Mouse (Mus musculus) hindbrain, embryonic 12.5 days (tissue): ENCODE data around the gene Gm2026. TPM values are rescaled to one million over a fixed set of nuclear protein-coding genes. Genes with fewer than 3 reads are reported as not detected.
"Not testable (repeated sequence)": the region's sequence is repeated elsewhere in the genome, so short reads cannot be mapped to it uniquely, and the experiment has no call there.

ENCODE experiments used
- ATAC-seq: fragments of 200-750 bp; cut with Nextera tagmentation; 2 replicates; pipeline ENCODE4 v1.8.0; 2017; ENCODE audit warnings: moderate TSS enrichment; ENCODE audit not compliant: low FRiP score
- H3K27ac ChIP-seq: fragments of 300-500 bp; sonication (generic); 2 replicates; pipeline ENCODE4 v1.5.1; 2016; ENCODE audit warnings: mild to moderate bottlenecking
- H3K27me3 ChIP-seq: fragments of 300-500 bp; sonication (generic); 2 replicates; pipeline ENCODE4 v1.6.1; 2016; ENCODE audit warnings: mild to moderate bottlenecking
- H3K36me3 ChIP-seq: fragments of 300-500 bp; sonication (generic); 2 replicates; pipeline ENCODE4 v1.6.1; 2016; ENCODE audit warnings: mild to moderate bottlenecking
- H3K4me1 ChIP-seq: fragments of 300-500 bp; sonication (generic); 2 replicates; pipeline ENCODE4 v1.6.1; 2016
- H3K4me2 ChIP-seq: fragments of 300-500 bp; sonication (generic); replicated peaks from 2 replicates; pipeline ENCODE4 v1.6.1; 2016; ENCODE audit warnings: mild to moderate bottlenecking
- H3K4me3 ChIP-seq: fragments of 300-500 bp; sonication (generic); 2 replicates; pipeline ENCODE4 v1.5.1; 2016; ENCODE audit warnings: mild to moderate bottlenecking
- H3K9ac ChIP-seq: fragments of 300-500 bp; sonication (generic); 2 replicates; pipeline ENCODE4 v1.6.1; 2016; ENCODE audit warnings: mild to moderate bottlenecking, moderate library complexity
- H3K9me3 ChIP-seq: fragments of 300-500 bp; sonication (generic); replicated peaks from 2 replicates; pipeline ENCODE4 v1.6.1; 2016; ENCODE audit warnings: mild to moderate bottlenecking
- WGBS: fragments of 180-500 bp; shearing (Covaris S2); methylation state at CpG from one replicate; pipeline ENCODE4 v1.1.7; 2016; 5-methylcytosine and 5-hydroxymethylcytosine counted together
- polyA plus RNA-seq: library from polyadenylated mRNA; unstranded; fragments of >200 nt; fragmentation: Nextera tagmentation; extraction: Ambion mirVana; gene quantifications from 2 replicates; pipeline ENCODE4 v1.2.1, GENCODE M21; 2016

Gm2026 gene
- 17.9 and 23.3 TPM in 2 replicates for polyA plus RNA-seq

DNA sequence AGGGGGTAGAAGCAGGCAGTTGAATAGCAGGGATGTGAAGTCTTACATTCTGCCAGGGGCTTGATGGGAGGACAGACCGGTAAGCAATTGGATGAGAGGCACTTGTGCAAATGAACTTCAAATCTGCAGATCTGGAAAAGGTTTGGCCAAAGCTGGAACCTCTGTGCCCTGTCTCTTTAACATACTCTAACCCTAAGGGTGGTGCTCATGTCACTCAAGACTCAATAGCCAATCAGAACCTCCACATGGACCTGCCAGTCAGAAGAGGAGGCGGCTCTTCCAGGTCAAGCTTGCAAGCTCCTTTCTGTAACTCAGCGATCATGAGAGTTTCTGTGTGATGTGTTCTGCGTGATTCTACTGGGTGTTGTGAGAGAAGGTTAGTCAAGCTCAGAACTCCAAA, at the start of gene Gm2026:
Gm2026 (plus strand) TSS at position 301 of the 400 bp plus-strand sequence.
- not testable (repeated sequence) for H3K9me3 ChIP-seq, H3K36me3 ChIP-seq, H3K4me1 ChIP-seq, H3K27me3 ChIP-seq, H3K9ac ChIP-seq, H3K4me3 ChIP-seq, H3K4me2 ChIP-seq, ATAC-seq, H3K27ac ChIP-seq
- no CpG with 5 or more reads among the region's 4 CpGs for WGBS

- not testable (repeated sequence) for ATAC-seq
Measured at GRCm38 (mm10) chr2:175931000-175931399, 34.1 kb upstream of the Gm2026 start, which contains the start of gene Zfp966. Gene Zfp966 (minus strand): TSS chr2:175931100.

More at GRCm38 (mm10) chr2:175931000-175931399, 34.1 kb upstream of the Gm2026 start, which contains the start of gene Zfp966:
- H3K27ac ChIP-seq, H3K9me3 ChIP-seq, H3K4me1 ChIP-seq, H3K36me3 ChIP-seq, H3K27me3 ChIP-seq, H3K9ac ChIP-seq, H3K4me2 ChIP-seq, H3K4me3 ChIP-seq: not testable (repeated sequence)
- no CpG with 5 or more reads among the region's 6 CpGs for WGBS

Other genes with a start within 250 kb of the Gm2026 start
- gene Gm2007, start 223.8 kb upstream of the Gm2026 start, polyA plus RNA-seq: not detected in 2 replicates
- gene Gm14288, start 164.2 kb upstream of the Gm2026 start, polyA plus RNA-seq: 4.0 TPM in 1 of 2 replicates, not detected in the other
- gene Gm6710, start 96.1 kb upstream of the Gm2026 start, polyA plus RNA-seq: 23.8 and 26.1 TPM in 2 replicates
- 4.1 and 4.7 TPM in 2 replicates for gene Zfp966, start 34.2 kb upstream of the Gm2026 start, polyA plus RNA-seq
- 0.74 and 0.84 TPM in 2 replicates for gene Gm2004, start 184.5 kb downstream of the Gm2026 start, polyA plus RNA-seq